Mouse (Mus musculus) embryo, embryonic 11 days (tissue): ENCODE data around the gene Pkm.
A peak's percentile ranks its signal among the peaks of the same experiment; 100 is the strongest.

Experiments
- DNase-seq: peaks from one replicate; pipeline ENCODE4 v3.0.0-alpha.2; 2015

The Pkm gene

DNA sequence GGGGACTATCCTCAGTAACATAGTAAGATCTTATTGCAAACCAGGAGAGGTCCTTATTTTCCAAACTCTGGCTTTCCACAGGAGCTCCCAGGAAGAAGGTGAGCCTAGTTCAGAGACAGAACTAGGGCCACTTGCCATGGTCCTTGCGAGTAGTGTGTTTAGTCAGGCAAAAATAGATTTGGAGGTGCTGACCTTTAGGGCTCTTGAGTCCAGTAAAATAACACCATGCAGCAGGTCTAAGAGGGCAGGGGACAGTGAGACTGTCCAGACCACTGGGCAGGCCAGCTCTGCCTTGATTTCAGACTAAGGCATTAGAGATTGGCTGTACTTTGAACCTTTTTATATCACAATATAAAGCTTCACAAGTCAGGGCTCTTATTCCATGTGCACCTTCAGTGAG is 10.6 kb downstream of the Pkm start:
- DNase-seq, result no peak

DNA sequence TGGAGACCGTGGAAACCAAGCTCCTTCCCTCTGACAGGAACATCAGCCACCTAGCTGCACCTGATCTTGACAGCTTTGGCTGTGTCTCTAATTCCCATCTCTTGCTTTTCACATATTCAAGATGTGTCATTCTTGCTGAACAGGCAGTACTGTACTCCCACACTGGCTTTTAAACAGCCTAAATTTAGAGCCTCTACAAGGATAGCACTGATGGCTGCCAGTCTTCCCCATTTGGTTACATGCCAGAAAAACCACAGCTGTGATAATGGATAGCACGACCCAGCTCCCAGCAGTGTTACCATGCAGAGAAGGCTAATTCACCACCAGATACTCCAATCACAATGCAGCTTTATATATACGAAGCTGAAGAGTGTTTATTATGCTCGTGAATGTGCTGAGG is 11.1 kb downstream of the Pkm start:
- no peak for DNase-seq

DNA sequence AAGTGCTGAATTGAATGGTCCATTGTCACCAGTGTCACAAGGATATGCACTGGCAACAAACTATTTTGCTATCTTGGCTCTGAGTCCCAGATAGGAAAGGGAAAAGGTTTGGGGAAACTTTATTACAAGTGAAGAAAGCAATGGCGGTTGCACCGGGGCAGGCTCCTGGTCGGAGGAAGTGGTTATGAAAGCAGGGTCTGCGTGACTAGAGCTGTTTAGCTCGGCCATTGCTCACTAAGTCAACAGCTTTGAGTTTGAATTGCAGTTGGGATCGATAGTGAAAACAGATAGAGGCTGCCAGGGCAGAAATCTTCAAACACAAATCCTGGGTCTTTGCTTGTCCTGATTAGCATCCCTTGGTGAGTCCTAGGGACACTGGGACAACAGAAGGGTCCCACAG is 11.7 kb downstream of the Pkm start:
- no peak for DNase-seq

DNA sequence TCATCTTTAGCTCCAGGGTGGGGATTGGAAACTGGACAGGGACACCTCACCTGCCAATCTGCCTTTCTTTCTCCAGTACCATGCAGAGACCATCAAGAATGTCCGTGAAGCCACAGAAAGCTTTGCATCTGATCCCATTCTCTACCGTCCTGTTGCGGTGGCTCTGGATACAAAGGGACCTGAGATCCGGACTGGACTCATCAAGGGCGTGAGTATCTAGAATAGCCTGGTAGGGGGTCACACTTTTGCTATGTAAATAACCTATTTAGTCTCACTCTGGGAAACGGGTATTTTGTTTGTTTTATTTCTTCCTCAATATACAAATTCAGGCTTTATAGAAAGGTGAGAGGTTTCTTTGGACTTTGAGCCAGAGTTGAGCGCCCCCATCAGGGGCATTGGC is 12.3 kb downstream of the Pkm start:
- DNase-seq, result no peak

DNA sequence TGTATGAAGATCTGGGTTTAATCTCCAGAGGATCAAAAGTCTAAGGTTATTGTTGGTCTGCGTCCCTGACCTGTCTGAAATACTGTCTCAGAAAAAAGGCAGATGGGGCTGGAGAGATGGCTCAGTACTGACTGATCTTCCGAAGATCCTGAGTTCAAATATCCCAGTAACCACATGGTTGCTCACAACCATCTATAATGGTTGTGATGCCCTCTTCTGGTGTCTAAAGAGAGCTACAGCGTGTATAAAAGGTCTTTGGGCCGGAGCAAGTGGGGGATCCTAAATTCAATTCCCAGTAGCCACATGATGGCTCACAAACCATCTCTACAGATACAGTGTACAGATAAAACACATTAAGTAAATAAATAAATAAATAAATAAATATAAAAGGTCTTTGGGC is 13.0 kb downstream of the Pkm start:
- no peak for DNase-seq

DNA sequence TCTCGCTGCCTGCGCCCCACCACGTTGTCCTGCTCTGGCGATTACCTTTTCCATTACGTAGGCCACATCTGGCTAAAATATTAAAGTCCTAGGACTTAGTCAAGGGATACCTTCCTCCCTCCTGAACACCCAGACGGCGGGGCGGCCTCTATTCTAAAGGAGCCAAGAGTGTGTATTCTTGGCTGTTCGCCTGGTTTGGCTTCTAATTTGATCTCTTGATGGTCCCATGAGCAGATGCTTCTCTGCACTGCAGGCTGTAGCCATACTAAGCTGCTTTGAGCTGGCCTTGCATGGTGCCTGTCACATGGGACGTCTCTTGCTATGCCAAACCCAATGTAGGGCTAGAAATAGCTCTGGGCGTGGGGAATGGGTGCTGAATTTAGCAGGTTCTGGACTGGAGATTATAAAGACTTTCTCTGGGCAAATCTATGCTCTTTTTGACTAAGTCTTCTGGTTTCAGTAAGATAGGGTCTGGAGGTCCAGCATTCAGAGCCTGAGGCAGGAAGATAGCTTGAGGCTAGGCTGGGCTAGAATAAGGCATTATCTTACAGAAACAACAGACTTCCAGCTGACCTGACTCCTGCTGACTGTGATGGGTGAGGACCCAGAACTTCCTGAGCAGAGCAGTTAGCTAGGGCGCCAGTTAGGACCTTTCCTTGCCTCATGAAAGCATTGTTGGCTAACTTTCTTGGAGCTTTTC is 16.2 kb downstream of the Pkm start:
- DNase-seq, result no peak

DNA sequence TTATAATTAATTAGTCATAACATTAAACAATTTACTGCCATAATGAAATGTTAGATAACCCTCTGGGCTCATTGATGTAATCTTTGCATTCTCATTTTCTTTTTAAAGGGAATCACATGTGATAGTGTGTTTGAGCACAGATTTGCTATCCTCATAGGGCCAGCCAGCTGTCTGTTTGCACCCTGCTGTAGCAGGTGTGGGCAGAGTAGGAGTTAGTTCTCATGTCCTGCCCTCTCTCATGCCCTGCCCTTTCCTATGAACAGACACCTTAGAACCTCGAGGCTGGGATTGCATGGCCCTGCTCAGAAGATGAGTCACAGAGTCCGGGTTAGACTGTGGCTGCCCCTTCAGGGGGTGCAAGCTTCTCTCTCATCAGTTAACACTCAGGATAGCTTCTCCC is 17.3 kb downstream of the Pkm start:
- no peak for DNase-seq

DNA sequence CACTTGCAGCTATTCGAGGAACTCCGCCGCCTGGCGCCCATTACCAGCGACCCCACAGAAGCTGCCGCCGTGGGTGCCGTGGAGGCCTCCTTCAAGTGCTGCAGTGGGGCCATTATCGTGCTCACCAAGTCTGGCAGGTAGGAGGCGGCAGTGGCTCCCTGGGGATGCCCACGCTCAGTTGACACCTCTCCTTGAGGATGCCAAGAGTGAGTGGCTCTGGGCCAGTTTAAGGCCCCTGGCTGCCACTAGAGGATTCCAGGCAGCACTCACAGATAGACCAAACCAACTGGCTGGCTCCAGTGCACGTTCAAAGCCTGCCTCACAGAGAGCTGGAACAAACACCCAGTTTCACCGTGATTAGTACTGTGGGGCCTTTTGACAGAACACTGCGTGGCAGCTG is 19.4 kb downstream of the Pkm start:
- no peak for DNase-seq

DNA sequence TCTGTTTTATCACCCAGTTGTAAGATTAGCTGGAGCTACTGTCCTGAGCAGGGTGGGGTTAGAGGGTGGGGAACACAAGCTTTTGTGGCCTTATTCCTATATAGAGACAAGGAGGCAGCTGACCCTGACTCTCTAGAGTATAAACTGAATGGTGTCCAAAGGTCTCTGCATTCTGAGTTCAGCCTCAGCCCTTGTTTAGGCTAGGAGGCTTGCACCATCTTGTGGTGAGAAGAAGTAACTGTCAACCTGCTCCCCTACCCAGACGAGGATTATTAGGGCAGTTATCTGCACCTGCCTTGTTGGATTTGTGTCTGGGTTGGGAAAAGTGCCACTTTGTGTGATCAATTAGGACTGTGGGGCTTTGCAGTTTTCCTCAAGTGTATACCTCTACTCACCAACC is 22.1 kb downstream of the Pkm start:
- DNase-seq, result no peak

DNA sequence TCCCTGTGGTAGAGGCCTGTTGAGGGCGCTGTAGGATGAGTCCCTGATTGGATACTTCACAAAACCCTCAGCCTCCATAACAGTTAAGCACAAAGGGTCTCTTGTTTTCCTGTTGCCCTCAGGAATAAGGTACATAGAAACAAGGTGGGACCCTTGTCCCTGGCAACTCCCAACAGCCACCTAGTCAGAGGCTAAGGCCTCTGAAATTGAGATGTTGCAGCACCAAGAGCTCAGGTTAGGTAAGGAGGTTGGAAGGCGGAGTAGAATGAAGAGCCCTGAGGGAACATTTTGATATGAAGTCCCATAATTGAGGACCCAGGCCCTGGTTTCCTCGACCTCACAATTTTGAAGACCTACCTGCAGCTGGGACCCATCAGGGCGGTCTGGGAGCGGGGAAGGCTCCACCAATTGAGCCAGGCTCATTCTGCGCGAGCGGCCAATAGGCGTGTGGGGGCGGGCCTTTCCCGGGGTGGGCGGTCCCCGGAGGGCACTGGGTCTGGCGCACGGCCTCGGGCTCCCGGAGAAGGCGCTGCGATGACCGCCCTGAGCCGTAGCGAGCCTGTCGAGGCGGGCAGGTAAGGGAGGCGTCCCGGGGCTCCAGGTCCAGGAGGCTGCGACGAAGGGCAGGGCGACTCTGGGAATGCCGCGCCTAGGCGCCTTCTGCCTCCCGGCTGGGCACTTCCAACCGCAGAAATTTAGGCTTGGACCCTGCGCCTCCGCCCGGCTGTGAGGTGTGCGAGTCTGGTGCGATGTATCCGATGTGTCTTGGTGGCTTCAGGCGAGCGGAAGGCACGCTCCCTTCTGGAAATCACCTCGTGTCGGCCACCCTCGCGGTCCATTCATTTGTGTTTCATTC is 23.7 kb downstream of the Pkm start, which contains the start of gene Gramd2:
TSS of gene Gramd2 (plus strand) at position 467 of the 856 bp plus-strand sequence.
- DNase-seq, result peak; percentile 93

DNA sequence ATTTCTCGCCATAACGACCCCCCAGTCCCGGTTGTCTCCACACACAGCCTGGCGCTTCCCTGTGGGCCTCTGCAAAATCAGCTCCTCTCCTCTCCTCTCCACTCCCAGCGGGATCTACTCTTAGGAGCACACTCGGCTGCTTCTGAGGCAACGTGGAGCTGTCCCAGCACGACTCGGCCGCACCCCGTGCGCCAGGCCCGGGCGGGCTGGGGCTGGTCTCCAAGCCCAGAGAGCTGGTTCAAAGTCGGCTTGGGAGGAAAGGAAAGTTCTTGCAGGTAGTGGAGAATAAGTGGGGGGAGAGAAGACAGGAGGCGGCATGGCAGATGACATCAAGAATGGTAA is 24.3 kb downstream of the Pkm start:
- DNase-seq, result no peak

DNA sequence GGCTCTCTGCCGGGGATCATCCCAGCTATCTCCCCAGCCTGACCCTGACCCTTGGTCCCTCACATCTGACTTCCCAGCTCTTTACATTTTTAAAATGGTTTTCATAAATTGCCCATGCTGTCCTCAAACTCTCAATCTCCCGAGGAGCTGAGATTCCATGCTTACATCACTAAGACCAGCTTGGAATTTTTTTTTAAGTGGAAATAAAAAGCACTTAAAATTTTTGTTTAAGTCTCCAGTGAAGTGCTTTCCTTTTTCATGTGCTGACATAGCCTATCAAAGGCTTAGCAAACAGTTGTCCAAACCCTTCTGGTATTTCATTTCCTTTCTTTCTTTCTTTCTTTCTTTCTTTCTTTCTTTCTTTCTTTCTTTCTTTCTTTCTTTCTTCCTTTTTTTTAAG is 27.9 kb downstream of the Pkm start:
- no peak for DNase-seq

DNA sequence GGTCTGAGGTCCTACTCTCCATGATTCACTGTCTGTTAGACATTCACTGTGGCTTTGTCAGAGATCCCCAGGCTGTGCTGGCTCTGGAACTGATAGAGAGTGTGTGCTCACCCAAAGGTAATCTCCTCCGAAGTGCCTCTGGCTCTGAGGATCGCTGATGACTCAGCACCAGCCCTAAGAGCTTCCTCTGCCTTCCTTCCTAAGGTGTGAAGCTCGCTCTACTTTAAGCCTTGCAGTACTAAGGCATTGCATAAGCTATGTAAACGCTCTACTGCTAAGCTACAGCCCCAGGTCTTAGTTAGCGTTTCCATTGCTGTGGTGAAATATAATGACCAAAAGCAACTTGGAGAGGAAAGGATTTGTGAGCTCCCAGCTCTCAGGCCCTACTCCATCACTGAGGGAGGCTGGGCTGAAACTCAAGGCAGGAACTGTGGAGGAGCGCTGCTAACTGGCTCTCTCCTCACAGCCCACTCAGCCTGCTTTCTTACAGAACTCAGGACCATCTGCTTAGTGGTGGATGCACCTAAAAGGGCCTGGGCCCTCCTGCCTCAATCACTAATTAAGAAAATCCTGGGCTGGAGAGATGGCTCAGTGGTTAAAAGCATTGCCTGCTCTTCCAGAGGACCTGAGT is 31.4 kb downstream of the Pkm start:
- DNase-seq, result no peak

DNA sequence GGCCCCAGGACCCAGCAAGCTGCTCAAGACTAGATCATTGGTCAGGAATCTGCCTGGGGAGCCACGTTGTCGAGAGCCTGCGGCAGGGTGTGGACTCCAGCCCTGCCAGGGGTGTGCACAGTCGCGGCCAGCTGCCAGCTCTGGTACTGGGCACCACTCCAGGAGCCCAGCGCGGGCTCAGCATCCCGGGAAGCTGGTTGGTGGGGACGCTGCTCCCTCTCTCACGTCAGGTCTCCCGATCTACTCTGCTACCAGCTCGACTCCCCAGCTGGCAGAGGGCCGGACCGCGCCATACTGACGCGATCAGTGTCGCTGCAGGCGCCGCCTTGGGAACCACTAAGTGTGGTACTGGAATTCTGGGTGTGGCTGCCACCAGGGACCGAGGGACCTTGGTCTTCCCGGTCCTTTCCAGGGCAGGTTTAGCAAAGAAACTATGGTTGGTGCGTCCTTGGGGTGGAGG is 35.5 kb downstream of the Pkm start:
- DNase-seq, result peak; percentile 50

DNA sequence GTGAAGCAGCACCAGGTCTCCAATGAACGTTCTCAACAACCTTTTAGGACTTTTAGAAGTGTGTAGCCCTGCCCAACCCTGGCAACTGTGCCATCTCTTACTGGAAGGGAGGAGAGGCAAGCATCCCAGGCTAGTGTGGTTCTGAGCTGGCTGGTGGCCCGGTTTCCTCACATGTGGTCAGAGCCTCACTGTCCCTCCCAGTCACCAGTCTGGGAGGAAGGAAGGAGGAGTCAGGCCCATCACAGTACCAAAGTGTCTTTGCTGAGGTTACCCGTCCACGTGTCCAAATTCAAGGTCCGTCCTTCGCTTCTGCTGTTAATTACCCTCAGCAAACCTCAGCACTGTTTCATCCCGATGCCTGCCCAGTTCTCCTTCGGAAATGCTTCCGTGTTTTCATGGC is 36.0 kb downstream of the Pkm start:
- DNase-seq, result no peak

DNA sequence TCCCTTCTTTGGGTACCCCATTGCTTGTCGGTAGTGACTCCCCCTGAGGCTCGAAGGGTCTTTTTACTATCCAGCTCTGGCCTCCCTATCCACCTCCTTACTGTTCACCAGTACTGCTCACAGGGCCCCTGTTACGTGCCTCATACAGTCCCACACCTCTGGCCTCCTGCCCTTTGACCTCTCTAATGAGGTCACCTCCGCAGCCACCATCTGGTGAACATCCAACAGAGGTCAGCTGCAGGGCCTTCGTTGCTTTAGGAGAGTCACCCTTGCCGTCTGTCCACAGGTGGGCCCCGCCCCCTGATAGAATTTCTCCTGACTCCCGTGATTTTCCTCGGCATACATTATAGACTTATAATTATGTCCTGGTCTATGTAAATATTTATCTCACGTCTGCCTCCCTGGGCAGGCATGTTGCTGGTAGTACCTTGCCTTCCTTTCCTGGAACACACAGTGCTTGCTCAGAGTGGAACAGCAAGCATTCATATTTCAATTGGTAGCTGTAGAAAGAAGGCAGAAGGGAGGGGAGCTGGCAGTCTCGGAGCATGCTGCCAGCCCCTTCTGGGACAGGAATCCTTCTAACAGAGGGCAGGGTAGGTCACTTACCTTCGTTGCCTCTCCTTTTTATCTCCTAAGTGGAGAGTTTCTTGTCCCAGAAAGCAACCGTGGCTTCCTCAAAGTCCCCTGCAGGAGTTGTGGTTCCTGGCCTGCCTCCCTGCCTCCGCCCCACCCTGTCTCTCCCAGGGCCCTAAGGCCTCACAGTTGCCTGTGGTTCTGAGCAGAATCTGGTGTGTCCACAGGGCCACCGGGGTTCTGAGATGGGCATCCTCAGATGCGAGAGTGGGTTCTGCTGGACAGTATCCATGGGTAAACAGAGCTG is 38.6 kb downstream of the Pkm start:
- peak; percentile 45 for DNase-seq

DNA sequence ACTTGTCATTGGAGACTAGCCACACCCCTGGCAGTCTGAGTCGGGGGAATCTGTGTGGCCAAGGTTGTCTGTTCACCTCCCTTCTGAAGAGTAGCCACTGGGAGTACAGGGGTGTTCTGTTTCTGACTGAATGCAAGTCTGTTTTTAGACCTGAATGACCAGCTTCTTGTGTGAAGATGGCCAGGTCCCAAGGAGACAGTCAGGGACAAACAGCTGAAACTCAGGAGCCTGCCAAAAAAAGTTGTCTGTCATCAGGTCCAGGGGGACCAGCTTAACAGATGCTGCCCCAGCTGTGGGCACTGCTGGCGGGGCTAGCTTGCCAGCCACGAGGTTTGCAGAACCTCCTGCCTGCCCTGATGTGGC is 39.3 kb downstream of the Pkm start:
- no peak for DNase-seq

DNA sequence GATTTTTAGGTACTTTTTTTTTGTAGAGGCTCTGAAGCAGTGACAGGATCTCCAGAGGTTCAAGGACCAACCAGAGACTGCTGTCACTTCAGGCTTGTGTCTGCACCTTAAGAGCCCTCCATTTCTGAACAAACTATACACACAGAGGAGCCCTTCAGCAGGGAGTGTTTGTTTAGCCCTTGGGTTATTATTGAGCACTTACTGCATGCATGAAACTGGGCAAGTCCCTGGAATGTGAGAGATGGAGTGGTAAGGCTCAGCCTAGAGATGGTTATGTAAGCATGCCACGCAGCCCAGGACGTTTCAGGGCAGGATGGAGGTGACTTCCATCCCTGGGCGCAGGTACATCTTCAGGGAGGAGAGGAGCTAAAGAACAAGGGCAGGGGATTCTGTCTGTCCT is 40.2 kb downstream of the Pkm start:
- DNase-seq, result no peak

DNA sequence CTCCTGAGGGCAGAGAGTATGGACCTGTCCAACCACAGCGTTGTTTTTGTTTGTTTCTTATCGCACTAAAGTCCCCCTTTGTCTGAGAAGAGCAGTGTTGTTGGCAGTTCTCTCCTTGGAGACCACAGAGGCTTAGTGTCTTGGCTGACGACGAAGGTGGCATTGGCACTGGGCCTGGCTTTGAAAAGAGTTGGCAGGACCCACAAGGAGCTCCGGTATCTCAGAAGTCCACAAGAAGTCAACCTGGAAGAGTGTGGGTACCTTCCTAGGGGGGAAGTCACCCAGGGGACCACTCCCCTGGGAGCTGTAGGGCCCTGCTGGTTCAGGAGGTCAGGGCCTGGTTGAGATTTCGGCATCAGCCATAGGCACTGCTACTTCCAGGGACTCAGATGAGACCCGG is 44.9 kb downstream of the Pkm start:
- no peak for DNase-seq

DNA sequence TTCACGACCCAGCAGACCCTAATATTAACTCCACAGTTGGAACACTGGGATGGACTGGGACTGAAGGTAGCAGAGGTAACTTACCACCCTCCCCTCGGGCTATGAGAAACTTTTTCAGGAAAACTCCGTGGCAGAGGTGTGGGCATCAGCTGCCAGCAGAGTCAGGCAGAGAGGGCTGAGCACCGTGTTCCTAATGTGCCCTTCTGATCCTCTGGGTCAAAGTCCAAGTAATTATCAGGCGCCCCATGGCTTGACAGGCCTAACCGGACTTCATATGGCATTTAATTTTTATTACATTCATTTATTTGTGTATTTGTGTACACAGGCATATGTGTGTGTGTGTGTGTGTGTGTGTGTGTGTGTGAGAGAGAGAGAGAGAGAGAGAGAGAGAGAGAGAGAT is 46.9 kb downstream of the Pkm start:
- DNase-seq, result no peak

DNA sequence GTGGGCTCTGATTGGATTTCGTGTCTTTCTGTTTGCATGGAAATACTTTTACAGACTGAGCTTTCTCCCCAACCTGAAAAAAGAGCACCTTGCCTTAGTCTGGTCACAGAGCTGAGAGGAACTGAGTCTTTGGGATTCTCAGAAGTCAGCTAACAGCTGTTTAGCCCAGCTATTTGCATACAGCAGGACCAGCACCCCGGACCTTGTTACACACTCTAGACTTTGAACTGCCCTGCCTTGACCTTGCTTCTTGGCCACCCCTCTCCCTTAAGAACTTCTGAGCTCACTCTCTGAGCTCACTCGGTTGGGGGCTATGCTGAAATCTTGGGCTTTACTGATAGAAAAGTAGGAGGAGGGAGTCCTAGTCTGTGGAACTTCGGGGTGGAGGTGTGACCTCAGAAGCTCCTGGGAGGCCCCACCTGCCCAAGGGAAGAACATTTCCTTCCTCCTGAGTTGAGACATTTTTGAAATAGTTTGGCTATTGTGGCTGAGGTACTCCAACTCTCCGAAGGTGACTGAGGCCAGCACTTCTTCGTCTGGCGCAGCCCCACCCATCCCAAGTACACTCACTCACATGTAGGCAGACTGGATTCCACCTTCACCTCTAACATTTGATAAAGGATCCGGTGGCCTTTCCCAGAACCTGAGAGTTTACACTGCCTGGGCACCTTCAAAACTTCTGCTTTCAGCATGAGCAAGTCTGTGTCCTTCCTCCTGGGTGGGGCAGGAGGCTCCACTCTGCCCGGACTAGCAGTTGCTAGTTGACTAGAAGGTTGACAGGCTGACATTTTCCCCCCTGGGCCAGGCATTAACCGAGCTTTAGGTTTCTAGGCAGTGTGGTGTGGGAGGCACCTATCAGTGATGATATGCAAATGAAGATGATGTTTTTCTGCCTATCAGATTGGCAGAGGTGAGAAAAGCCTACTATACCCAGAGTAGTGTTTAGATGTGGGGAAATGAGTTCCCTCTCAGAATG is 51.0 kb downstream of the Pkm start:
- no peak for DNase-seq

DNA sequence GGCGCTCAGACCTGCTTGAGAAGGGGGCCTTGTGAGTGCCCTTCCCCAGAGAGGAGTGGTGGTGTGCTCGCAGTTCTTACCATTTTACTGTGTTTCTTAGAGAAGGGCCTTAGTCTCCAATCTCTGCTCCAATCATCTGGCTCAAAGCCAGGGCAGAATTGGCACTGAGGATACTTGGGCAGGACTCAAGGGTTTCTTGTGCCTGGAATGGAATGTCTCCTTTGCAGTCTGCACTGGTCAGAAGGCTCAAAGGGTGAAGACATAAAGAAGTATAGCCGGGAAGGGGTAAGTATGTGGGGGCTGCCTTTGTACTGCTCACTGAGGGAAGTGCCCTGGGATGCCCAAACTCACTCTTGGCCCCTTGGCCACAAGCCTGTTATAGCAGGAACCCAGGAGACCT is 53.1 kb downstream of the Pkm start:
- no peak for DNase-seq
